In genomic region chr8:123066101-123066683, GRCm38 (mm10) we compare ENCODE assay signal across 8 mouse cellular contexts. TPM values are rescaled to one million over a fixed set of nuclear protein-coding genes. Genes with fewer than 3 reads are reported as not detected.
DNase-seq lines count a peak whose midpoint lies in the region; ATAC-seq and TF ChIP-seq lines count a peak whose summit lies in the region.

No protein-coding gene starts in this region.

- H3K36me3 ChIP-seq in kidney, embryonic 16.5 days (ENCODE audit: insufficient read depth, low read length), result peaks cover 3% of the 10 kb centered on the region; the same call in 1 of the 2 replicates

- H3K4me3 ChIP-seq in kidney, embryonic 16.5 days (ENCODE audit: low read length), result peak overlapping the region; percentile 96
- peak overlapping the region; percentile 98 for H3K4me3 ChIP-seq in bone marrow, adult 2 months (replicated peaks; ENCODE audit: control insufficient read depth, low read depth, low read length)

- 31% methylated on average over 7 of the region's 7 CpGs for WGBS in kidney, embryonic 16.5 days
- WGBS in bone marrow, adult 2 months, result 22% methylated on average over 7 of the region's 7 CpGs

- no peak for TF ChIP-seq POLR2A in bone marrow, adult 2 months (IDR thresholded peaks at IDR 0.05; ENCODE audit: borderline replicate concordance, control insufficient read depth, low read depth, low read length)

- peaks cover 18% of the 10 kb centered on the region for H3K4me1 ChIP-seq in kidney, embryonic 16.5 days (ENCODE audit: insufficient read depth, low read length)
- H3K4me1 ChIP-seq in bone marrow, adult 2 months (ENCODE audit: control insufficient read depth, insufficient read depth, low read length), result no peaks in the 10 kb centered on the region; the same call in 1 of the 2 replicates

- no peak for ATAC-seq in kidney, embryonic 16.5 days (ENCODE audit: low FRiP score, low TSS enrichment)

- no peaks in the 10 kb centered on the region for H3K9me3 ChIP-seq in kidney, embryonic 16.5 days (ENCODE audit: low read length)

- no peak for DNase-seq in kidney, postnatal 14 days
- peak; percentile 32 for DNase-seq in forelimb bud, embryonic 11.5 days (ENCODE audit: low read depth, low spot score)
- DNase-seq in lung, postnatal 36 days, result peak; percentile 2
- no peak for DNase-seq in right cerebral cortex, postnatal 14 days
- DNase-seq in layer of hippocampus, adult 9-10 months (ENCODE audit: low spot score), result no peak
- no peak for DNase-seq in layer of hippocampus, adult 9-11 months

- peak overlapping the region; percentile 98 for H3K9ac ChIP-seq in kidney, embryonic 16.5 days (replicated peaks; ENCODE audit: low read length)

- no peak for TF ChIP-seq CTCF in bone marrow, adult 2 months (IDR thresholded peaks at IDR 0.05; ENCODE audit: control insufficient read depth, insufficient read depth, low read length)

- H3K27ac ChIP-seq in kidney, embryonic 16.5 days (ENCODE audit: low read length), result peak overlapping the region; percentile 90
- peak overlapping the region; percentile 95 for H3K27ac ChIP-seq in bone marrow, adult 2 months (ENCODE audit: control insufficient read depth, insufficient read depth, low read depth, low read length, poor library complexity)

- no peaks in the 10 kb centered on the region for H3K27me3 ChIP-seq in kidney, embryonic 16.5 days (ENCODE audit: insufficient read depth, low read length)

- H3K4me2 ChIP-seq in kidney, embryonic 16.5 days (replicated peaks; ENCODE audit: low read depth, low read length), result peak overlapping the region; percentile 76

RNA-seq across cellular contexts. Expression of gene Spg7, which starts 3.5 kb away (rescaled TPM):
- polyA plus RNA-seq in kidney, embryonic 16.5 days (2015; fragmentation: Nextera tagmentation; extraction: Ambion mirVana), result 56.6 and 59.1 TPM in 2 replicates
- polyA plus RNA-seq in bone marrow, adult 2 months (2011; ENCODE audit: insufficient read depth, insufficient read length, low replicate concordance, missing spikeins), result 66.1 and 74.6 TPM in 2 replicates

RNA-seq across cellular contexts. Expression of gene Ankrd11, which starts 24.1 kb away (rescaled TPM):
- polyA plus RNA-seq in kidney, embryonic 16.5 days (2015; fragmentation: Nextera tagmentation; extraction: Ambion mirVana), result 25.6 and 30.4 TPM in 2 replicates
- polyA plus RNA-seq in bone marrow, adult 2 months (2011; ENCODE audit: insufficient read depth, insufficient read length, low replicate concordance, missing spikeins), result 38.1 and 78.7 TPM in 2 replicates

RNA-seq across cellular contexts. Expression of gene Rpl13, which starts 36.0 kb away (rescaled TPM):
- 1,084 and 1,349 TPM in 2 replicates for polyA plus RNA-seq in kidney, embryonic 16.5 days (2015; fragmentation: Nextera tagmentation; extraction: Ambion mirVana)
- 1,064 and 1,759 TPM in 2 replicates for polyA plus RNA-seq in bone marrow, adult 2 months (2011; ENCODE audit: insufficient read depth, insufficient read length, low replicate concordance, missing spikeins)

RNA-seq across cellular contexts. Expression of gene Cpne7, which starts 51.0 kb away (rescaled TPM):
- 1.8 and 2.1 TPM in 2 replicates for polyA plus RNA-seq in kidney, embryonic 16.5 days (2015; fragmentation: Nextera tagmentation; extraction: Ambion mirVana)
- polyA plus RNA-seq in bone marrow, adult 2 months (2011; ENCODE audit: insufficient read depth, insufficient read length, low replicate concordance, missing spikeins), result 0.40 and 1.5 TPM in 2 replicates

Comparison
In these comparisons a context has a peak if more than half of its experiments do, and no peak if none do; other contexts are left out.
1. DNase-seq: peak in forelimb bud, embryonic 11.5 days (single experiment) and lung, postnatal 36 days (single experiment); none in kidney, postnatal 14 days (single experiment), right cerebral cortex, postnatal 14 days (single experiment), layer of hippocampus, adult 9-10 months (single experiment) and layer of hippocampus, adult 9-11 months (single experiment).